Mouse (Mus musculus): ENCODE measurements around the gene Gpr182.

Gpr182 gene

GRCm38 (mm10) chr10:127739083-127739660 lies 12.4 kb downstream of the Gpr182 start, which contains the start of gene Zbtb39:
Gene Zbtb39, plus strand, starts transcription at chr10:127739538.
- peak; percentile 60 to 76 for DNase-seq (ENCODE audit: low spot score in 2 of 2)

- DNase-seq (ENCODE audit: low spot score in 2 of 2) = peak in 1 of 2 experiments; percentile 56
Measured at GRCm38 (mm10) chr10:127738151-127738882, 13.2 kb downstream of the Gpr182 start.

GRCm38 (mm10) chr10:127737552-127737951 lies 14.0 kb downstream of the Gpr182 start:
- DNase-seq (ENCODE audit: low spot score in 2 of 2) = no peak

- no peak for DNase-seq (ENCODE audit: low spot score in 2 of 2)
Measured at GRCm38 (mm10) chr10:127736916-127737315, 14.6 kb downstream of the Gpr182 start.

- DNase-seq (ENCODE audit: low spot score in 2 of 2) = no peak
Measured at GRCm38 (mm10) chr10:127736266-127736665, 15.3 kb downstream of the Gpr182 start.

GRCm38 (mm10) chr10:127734434-127734833 lies 17.1 kb downstream of the Gpr182 start:
- DNase-seq (ENCODE audit: low spot score in 2 of 2) = no peak

GRCm38 (mm10) chr10:127731397-127731796 lies 20.1 kb downstream of the Gpr182 start:
- no peak for DNase-seq (ENCODE audit: low spot score in 2 of 2)

GRCm38 (mm10) chr10:127730933-127731310 lies 20.6 kb downstream of the Gpr182 start:
- no peak for DNase-seq (ENCODE audit: low spot score in 2 of 2)

- no peak for DNase-seq (ENCODE audit: low spot score in 2 of 2)
Measured at GRCm38 (mm10) chr10:127730285-127730932, 21.1 kb downstream of the Gpr182 start.

- no peak for DNase-seq (ENCODE audit: low spot score in 2 of 2)
Measured at GRCm38 (mm10) chr10:127728437-127728836, 23.1 kb downstream of the Gpr182 start.

- no peak for DNase-seq (ENCODE audit: low spot score in 2 of 2)
Measured at GRCm38 (mm10) chr10:127725136-127725535, 26.4 kb downstream of the Gpr182 start.

GRCm38 (mm10) chr10:127724178-127724577 lies 27.4 kb downstream of the Gpr182 start, which contains the start of gene Tac2:
Gene Tac2, plus strand, starts transcription at chr10:127724478.
- no peak for DNase-seq (ENCODE audit: low spot score in 2 of 2)

- DNase-seq (ENCODE audit: low spot score in 2 of 2) = no peak
Measured at GRCm38 (mm10) chr10:127721671-127722418, 29.7 kb downstream of the Gpr182 start.

GRCm38 (mm10) chr10:127712736-127713135 lies 38.8 kb downstream of the Gpr182 start:
- DNase-seq (ENCODE audit: low spot score in 2 of 2) = no peak

- no peak for DNase-seq (ENCODE audit: low spot score in 2 of 2)
Measured at GRCm38 (mm10) chr10:127710331-127710730, 41.2 kb downstream of the Gpr182 start.

- DNase-seq (ENCODE audit: low spot score in 2 of 2) = no peak
Measured at GRCm38 (mm10) chr10:127708850-127709370, 42.6 kb downstream of the Gpr182 start.

GRCm38 (mm10) chr10:127707721-127708120 lies 43.8 kb downstream of the Gpr182 start:
- no peak for DNase-seq (ENCODE audit: low spot score in 2 of 2)

GRCm38 (mm10) chr10:127705783-127706182 lies 45.7 kb downstream of the Gpr182 start:
- DNase-seq (ENCODE audit: low spot score in 2 of 2) = no peak

GRCm38 (mm10) chr10:127704766-127705220 lies 46.7 kb downstream of the Gpr182 start, which contains the start of gene Myo1a:
Gene Myo1a, plus strand, starts transcription at chr10:127705170.
- no peak for DNase-seq (ENCODE audit: low spot score in 2 of 2)

- no peak for DNase-seq (ENCODE audit: low spot score in 2 of 2)
Measured at GRCm38 (mm10) chr10:127704293-127704692, 47.2 kb downstream of the Gpr182 start.

- DNase-seq (ENCODE audit: low spot score in 2 of 2) = no peak
Measured at GRCm38 (mm10) chr10:127703299-127703698, 48.2 kb downstream of the Gpr182 start.

- no peak for DNase-seq (ENCODE audit: low spot score in 2 of 2)
Measured at GRCm38 (mm10) chr10:127698966-127699365, 52.6 kb downstream of the Gpr182 start.
